Comparison of ENCODE assay signal across 10 mouse cellular contexts in the genomic region with DNA sequence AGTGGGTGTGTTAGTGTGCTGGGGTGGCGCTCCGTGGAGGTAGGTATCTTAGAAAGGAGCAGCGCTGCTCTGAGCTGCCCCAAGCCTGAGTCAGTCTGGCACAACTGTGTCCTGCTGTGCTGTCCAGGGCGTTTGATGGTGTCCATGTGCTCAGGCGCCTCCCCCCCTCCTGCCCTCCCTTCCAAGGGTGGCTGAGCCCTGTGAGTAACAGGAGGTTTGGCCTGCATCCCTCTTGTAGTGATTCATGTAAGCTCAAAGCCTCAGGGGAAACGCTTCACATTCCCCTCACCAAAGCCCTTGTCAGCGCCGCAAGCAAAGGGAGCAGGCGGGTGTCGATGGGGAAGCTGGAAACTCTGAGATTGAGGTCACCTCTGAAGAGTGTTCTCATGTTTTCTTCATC. TPM values are rescaled to one million over a fixed set of nuclear protein-coding genes. Genes with fewer than 3 reads are reported as not detected.
DNase-seq lines count a peak whose midpoint lies in the region; ATAC-seq and TF ChIP-seq lines count a peak whose summit lies in the region.
"Had no signal": no experiment of that assay in that cellular context is flagged by ENCODE, and none has a peak within 500 bp of the region (broad histone marks: within the 10 kb centered on the region; RNA-seq: fewer than 3 reads in every experiment).

No protein-coding gene starts in this region.

- no peak for TF ChIP-seq POLR2A in kidney, adult 2 months (IDR thresholded peaks at IDR 0.05; ENCODE audit: low read depth, low read length)
- TF ChIP-seq POLR2A in limb, embryonic 14.5 days (IDR thresholded peaks at IDR 0.05; ENCODE audit: borderline replicate concordance, extremely low read depth, insufficient read depth, insufficient read length): no peak

- peak; percentile 37 for DNase-seq in kidney, adult 2 months
- no peak for DNase-seq in kidney, postnatal 36 days
- DNase-seq in adrenal gland, adult 2 months: peak; percentile 91
- DNase-seq in heart, adult 8-10 months (ENCODE audit: low spot score): peak; percentile 66
- DNase-seq in limb, embryonic 14.5 days (ENCODE audit: low spot score): no peak
- DNase-seq in spleen, postnatal 14 days (ENCODE audit: low spot score in 2 of 2): no peak
- no peak for DNase-seq in layer of hippocampus, adult 8-10 months (ENCODE audit: low spot score in 2 of 2)
- DNase-seq in left cerebral cortex, adult 8-10 months (ENCODE audit: low spot score in 2 of 2): no peak
- DNase-seq: cerebellum, adult 2 months; thymus, postnatal 36 days had no signal

- H3K9ac ChIP-seq in limb, embryonic 14.5 days (ENCODE audit: low read depth, low read length, severe bottlenecking): 0 out of 2 replicates have a peak overlapping the region, but pooled peaks have one; percentile 1

- ATAC-seq in limb, embryonic 14.5 days (ENCODE audit: low FRiP score, low read depth): no peak

- no peak overlapping the region for H3K4me3 ChIP-seq in kidney, adult 2 months (ENCODE audit: insufficient read depth, low read depth, low read length)
- no peak overlapping the region for H3K4me3 ChIP-seq in limb, embryonic 14.5 days (replicated peaks; ENCODE audit: low read length)

- no peaks in the 10 kb centered on the region for H3K27me3 ChIP-seq in kidney, adult 2 months (replicated peaks; ENCODE audit: control insufficient read depth, insufficient read depth, low read length)
- H3K27me3 ChIP-seq in limb, embryonic 14.5 days (ENCODE audit: control insufficient read depth, insufficient read depth, low read length): no peaks in the 10 kb centered on the region

- TF ChIP-seq CTCF in kidney, adult 2 months (conservative IDR thresholded peaks at IDR 0.05; ENCODE audit: insufficient read depth, insufficient read length, low read depth, low read length): no peak

- H3K4me2 ChIP-seq in limb, embryonic 14.5 days (replicated peaks; ENCODE audit: low read depth, low read length, severe bottlenecking): no peak overlapping the region

- H3K27ac ChIP-seq in kidney, adult 2 months (ENCODE audit: insufficient read depth, low read depth, low read length): no peak overlapping the region
- H3K27ac ChIP-seq in limb, embryonic 14.5 days (replicated peaks; ENCODE audit: low read depth, low read length): no peak overlapping the region

- H3K4me1 ChIP-seq in kidney, adult 2 months (ENCODE audit: control insufficient read depth, insufficient read depth, low read length): peaks cover 19% of the 10 kb centered on the region
- peaks cover 10% of the 10 kb centered on the region for H3K4me1 ChIP-seq in limb, embryonic 14.5 days (ENCODE audit: control insufficient read depth, insufficient read depth, low read length)

- H3K36me3 ChIP-seq in kidney, adult 2 months (ENCODE audit: control insufficient read depth, insufficient read depth, low read length): no peaks in the 10 kb centered on the region
- H3K36me3 ChIP-seq in limb, embryonic 14.5 days (ENCODE audit: control insufficient read depth, insufficient read depth, low read length): peaks cover 52% of the 10 kb centered on the region

- 54% methylated on average over 10 of the region's 10 CpGs for WGBS in kidney, adult 2 months
- 42% methylated on average over 10 of the region's 10 CpGs for WGBS in limb, embryonic 14.5 days

- peaks cover 5% of the 10 kb centered on the region; the same call in 1 of the 2 replicates for H3K9me3 ChIP-seq in limb, embryonic 14.5 days (ENCODE audit: control insufficient read depth, low read length)

RNA-seq across cellular contexts. Expression of a gene that starts 15.8 kb away (rescaled TPM):
- polyA plus RNA-seq in kidney, adult 2 months (2012; rRNA removed): 157 and 166 TPM in 2 replicates
- 10 to 100 TPM; 54.0 to 63.5 TPM for total RNA-seq in adrenal gland, adult 2 months (2021)
- 86.0 and 90.2 TPM in 2 replicates for polyA plus RNA-seq in adrenal gland, adult 2 months (2012; rRNA removed)
- 10 to 100 TPM; 33.2 to 42.8 (median 39.6) TPM for total RNA-seq in heart, adult 8-10 months (2022)
- 101 and 107 TPM in 2 replicates for polyA plus RNA-seq in limb, embryonic 14.5 days (2012; rRNA removed)
- 159 and 161 TPM in 2 replicates for polyA plus RNA-seq in limb, embryonic 14.5 days (2014; fragmentation: Nextera tagmentation; extraction: Ambion mirVana)
- 10 to 100 TPM; 12.9 to 22.1 (median 17.2) TPM for total RNA-seq in layer of hippocampus, adult 8-10 months (2022)
- total RNA-seq in left cerebral cortex, adult 8-10 months (2022): 10 to 100 TPM; 19.2 to 23.3 (median 22.2) TPM

RNA-seq across cellular contexts. Expression of a gene that starts 16.0 kb away (rescaled TPM):
- polyA plus RNA-seq in kidney, adult 2 months (2012; rRNA removed): 17.5 and 19.5 TPM in 2 replicates
- total RNA-seq in adrenal gland, adult 2 months (2021): 10 to 100 TPM; 21.9 to 25.3 TPM
- polyA plus RNA-seq in adrenal gland, adult 2 months (2012; rRNA removed): 34.2 and 40.1 TPM in 2 replicates
- 1 to 10 TPM; 2.9 to 6.0 (median 4.6) TPM for total RNA-seq in heart, adult 8-10 months (2022)
- polyA plus RNA-seq in limb, embryonic 14.5 days (2012; rRNA removed): 91.3 and 98.3 TPM in 2 replicates
- 48.1 and 51.7 TPM in 2 replicates for polyA plus RNA-seq in limb, embryonic 14.5 days (2014; fragmentation: Nextera tagmentation; extraction: Ambion mirVana)
- 10 to 100 TPM; 51.1 to 67.4 (median 65.7) TPM for total RNA-seq in layer of hippocampus, adult 8-10 months (2022)
- total RNA-seq in left cerebral cortex, adult 8-10 months (2022): 10 to 100 TPM; 39.8 to 56.7 (median 51.2) TPM

RNA-seq across cellular contexts. Expression of a gene that starts 23.5 kb away (rescaled TPM):
- 14.5 and 17.0 TPM in 2 replicates for polyA plus RNA-seq in kidney, adult 2 months (2012; rRNA removed)
- total RNA-seq in adrenal gland, adult 2 months (2021): 10 to 100 TPM; 13.7 to 15.9 TPM
- polyA plus RNA-seq in adrenal gland, adult 2 months (2012; rRNA removed): 21.1 and 25.6 TPM in 2 replicates
- total RNA-seq in heart, adult 8-10 months (2022): 1 to 10 TPM in 2 of 4 experiments, under 1 TPM in 2; 0.69 to 2.0 (median 1.4) TPM
- 90.1 and 95.1 TPM in 2 replicates for polyA plus RNA-seq in limb, embryonic 14.5 days (2012; rRNA removed)
- polyA plus RNA-seq in limb, embryonic 14.5 days (2014; fragmentation: Nextera tagmentation; extraction: Ambion mirVana): 14.1 and 18.3 TPM in 2 replicates
- total RNA-seq in layer of hippocampus, adult 8-10 months (2022): 10 to 100 TPM; 33.5 to 43.1 (median 37.5) TPM
- total RNA-seq in left cerebral cortex, adult 8-10 months (2022): 10 to 100 TPM; 39.2 to 40.0 (median 39.6) TPM

RNA-seq across cellular contexts. Expression of a gene that starts 25.0 kb away (rescaled TPM):
- polyA plus RNA-seq in kidney, adult 2 months (2012; rRNA removed): 105 and 106 TPM in 2 replicates
- 10 to 100 TPM; 74.9 to 84.1 TPM for total RNA-seq in adrenal gland, adult 2 months (2021)
- 124 and 125 TPM in 2 replicates for polyA plus RNA-seq in adrenal gland, adult 2 months (2012; rRNA removed)
- total RNA-seq in heart, adult 8-10 months (2022): 10 to 100 TPM; 37.3 to 44.3 (median 41.5) TPM
- polyA plus RNA-seq in limb, embryonic 14.5 days (2012; rRNA removed): 73.9 and 88.6 TPM in 2 replicates
- polyA plus RNA-seq in limb, embryonic 14.5 days (2014; fragmentation: Nextera tagmentation; extraction: Ambion mirVana): 96.1 and 101 TPM in 2 replicates
- total RNA-seq in layer of hippocampus, adult 8-10 months (2022): 10 to 100 TPM; 53.0 to 61.0 (median 55.6) TPM
- 10 to 100 TPM; 57.0 to 64.7 (median 61.2) TPM for total RNA-seq in left cerebral cortex, adult 8-10 months (2022)

RNA-seq across cellular contexts. Expression of a gene that starts 29.3 kb away (rescaled TPM):
- polyA plus RNA-seq in kidney, adult 2 months (2012; rRNA removed): 910 and 990 TPM in 2 replicates
- 100 to 1,000 TPM in 1 of 2 experiments, 10 to 100 TPM in 1; 41.4 to 122 TPM for total RNA-seq in adrenal gland, adult 2 months (2021)
- polyA plus RNA-seq in adrenal gland, adult 2 months (2012; rRNA removed): 136 and 150 TPM in 2 replicates
- total RNA-seq in heart, adult 8-10 months (2022): 10 to 100 TPM; 12.6 to 20.8 (median 16.1) TPM
- 18.5 and 21.4 TPM in 2 replicates for polyA plus RNA-seq in limb, embryonic 14.5 days (2012; rRNA removed)
- polyA plus RNA-seq in limb, embryonic 14.5 days (2014; fragmentation: Nextera tagmentation; extraction: Ambion mirVana): 21.8 and 26.2 TPM in 2 replicates
- 10 to 100 TPM in 3 of 4 experiments, 1 to 10 TPM in 1; 8.7 to 21.6 (median 14.5) TPM for total RNA-seq in layer of hippocampus, adult 8-10 months (2022)
- total RNA-seq in left cerebral cortex, adult 8-10 months (2022): 10 to 100 TPM in 2 of 4 experiments, 1 to 10 TPM in 2; 7.9 to 12.9 (median 9.4) TPM

Comparison
In these comparisons a context has a peak if more than half of its experiments do, and no peak if none do; other contexts are left out.
1. DNase-seq: peak in kidney, adult 2 months (single experiment), adrenal gland, adult 2 months (single experiment) and heart, adult 8-10 months (single experiment); none in kidney, postnatal 36 days (0 of 2), limb, embryonic 14.5 days (single experiment), spleen, postnatal 14 days (0 of 2), layer of hippocampus, adult 8-10 months (0 of 2) and left cerebral cortex, adult 8-10 months (0 of 2).
2. RNA of a gene that starts 23.5 kb away (total RNA-seq): 39.2 to 40.0 TPM in left cerebral cortex, adult 8-10 months, 33.5 to 43.1 TPM in layer of hippocampus, adult 8-10 months and 13.7 to 15.9 TPM in adrenal gland, adult 2 months; 0.69 to 2.0 TPM in heart, adult 8-10 months; every median in the first group is over 4 times any median in the second.